Mouse (Mus musculus): ENCODE data around the gene Olfr38. TPM values are rescaled to one million over a fixed set of nuclear protein-coding genes. Genes with fewer than 3 reads are reported as not detected.

The Olfr38 gene
- polyA plus RNA-seq (2015; fragmentation: Nextera tagmentation; extraction: Ambion mirVana) = not detected in 2 replicates

DNA sequence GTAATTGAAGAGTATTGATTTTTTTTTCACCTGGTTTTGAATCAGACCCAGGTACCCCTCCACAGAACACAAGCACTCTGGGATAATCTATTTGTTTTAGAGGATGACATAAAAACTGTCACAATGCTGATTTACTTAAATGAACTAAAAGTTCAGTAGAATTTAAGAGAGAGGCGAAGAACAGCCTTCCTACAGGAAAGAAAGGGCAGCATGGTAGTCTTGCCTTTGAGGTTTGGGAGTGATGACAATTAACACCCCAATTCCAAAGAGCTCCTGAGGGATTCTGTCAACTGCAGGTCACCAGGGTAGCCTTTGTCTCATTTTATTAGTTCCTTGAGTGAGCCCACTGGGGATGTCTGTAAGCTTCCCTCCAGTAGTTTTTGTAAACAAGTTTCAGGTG lies at the start of gene Olfr38:
Gene Olfr38, plus strand, starts transcription at position 301 of the 400 bp plus-strand sequence.
- no peaks in the 10 kb centered on the region for H3K9me3 ChIP-seq (replicated peaks)
- no peak for ATAC-seq (ENCODE audit: low read depth)
- no peak for DNase-seq
- H3K27ac ChIP-seq = no peak within 1 kb of the TSS
- no peak within 1 kb of the TSS for H3K9ac ChIP-seq
- H3K4me1 ChIP-seq (replicated peaks) = no peaks in the 10 kb centered on the region
- no peaks in the 10 kb centered on the region for H3K36me3 ChIP-seq
- no peaks in the 10 kb centered on the region for H3K27me3 ChIP-seq
- WGBS (ENCODE audit: insufficient replicate concordance) = 36% methylated on average over 1 of the region's 1 CpGs
- no peak within 1 kb of the TSS for H3K4me3 ChIP-seq (replicated peaks)
- H3K4me2 ChIP-seq = no peak within 1 kb of the TSS

DNA sequence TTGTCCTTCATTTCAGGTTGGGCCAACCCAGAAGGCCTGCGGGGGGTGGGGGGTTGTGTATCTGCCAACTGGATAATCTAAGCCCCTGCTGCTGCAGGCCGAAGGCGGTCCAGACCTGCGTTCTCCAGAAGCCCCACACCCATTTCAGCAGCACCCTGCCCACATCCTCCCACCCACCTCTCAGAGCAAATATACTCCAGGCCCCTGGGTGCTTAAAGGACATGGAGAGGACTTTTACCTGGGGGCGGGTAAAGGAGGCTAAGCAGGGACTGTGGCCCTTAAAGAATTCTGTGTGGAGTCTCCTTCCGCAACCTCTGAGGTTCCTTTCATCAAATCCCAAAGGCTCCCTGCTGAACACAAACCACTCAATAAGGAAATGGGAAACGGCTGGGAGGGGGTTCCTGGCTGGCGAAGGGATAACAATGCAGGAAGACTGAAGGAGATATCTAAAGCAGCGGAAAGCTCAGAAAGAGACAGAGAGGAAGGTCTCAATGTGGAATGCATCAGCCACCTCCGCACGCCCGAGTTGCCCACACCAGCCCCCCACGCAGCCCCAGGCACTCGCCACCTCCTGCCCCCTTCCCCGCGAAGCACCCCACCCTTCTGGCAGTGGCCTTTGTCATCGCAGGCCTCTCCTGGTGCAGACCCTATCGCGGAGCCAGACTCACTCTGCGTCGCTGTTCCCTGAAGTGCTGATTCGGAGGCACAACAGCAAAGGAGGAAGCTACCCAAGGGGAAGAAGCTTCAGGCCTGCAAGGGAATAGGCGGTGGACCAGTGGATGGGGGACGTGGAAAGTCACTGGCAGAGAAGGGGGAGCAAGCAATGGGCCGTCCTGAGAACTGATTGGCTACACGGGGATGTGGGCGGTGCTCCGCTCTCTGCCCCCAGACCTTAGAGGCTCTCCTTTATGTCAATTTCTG lies 46.7 kb upstream of the Olfr38 start, which contains the start of gene Tcaf1:
Gene Tcaf1, minus strand, starts transcription at position 798 of the 921 bp plus-strand sequence.
- Histone ChIP-seq H3K4me3 (replicated peaks) (peak within 1 kb of the TSS; percentile 54), H3K27ac (no peak within 1 kb of the TSS; the same call in 1 of the 2 replicates), H3K9ac (peak within 1 kb of the TSS; percentile 37; the same call in 1 of the 2 replicates), H3K36me3 (no peaks in the 10 kb centered on the region), H3K9me3 (replicated peaks) (no peaks in the 10 kb centered on the region), H3K4me1 (replicated peaks) (no peaks in the 10 kb centered on the region), H3K4me2 (peak within 1 kb of the TSS; percentile 56), H3K27me3 (no peaks in the 10 kb centered on the region)
- DNase-seq (peak; percentile 7), ATAC-seq (ENCODE audit: low read depth) (peak; percentile 78)
- 12% methylated on average over 28 of the region's 28 CpGs for WGBS (ENCODE audit: insufficient replicate concordance)

DNA sequence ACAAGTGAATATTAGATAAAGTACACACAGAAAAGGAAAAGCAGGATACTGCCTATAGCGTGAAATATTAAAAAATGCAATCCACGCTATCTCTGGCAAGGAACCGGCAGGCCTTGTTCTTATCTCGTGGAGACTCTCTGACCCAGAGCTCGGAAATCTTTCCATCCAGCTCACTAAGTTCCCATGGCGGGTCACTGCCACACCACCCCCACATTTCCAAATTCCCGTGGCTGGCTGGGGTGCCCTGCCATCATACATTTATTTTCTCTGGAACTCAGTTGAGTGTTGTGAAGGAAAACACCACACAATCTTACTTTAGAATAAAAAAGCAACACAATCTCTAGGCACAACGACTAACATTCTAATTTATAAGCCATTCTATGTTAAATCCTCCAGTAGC lies 41.5 kb upstream of the Olfr38 start:
- Histone ChIP-seq H3K9me3 (replicated peaks) (no peaks in the 10 kb centered on the region), H3K27me3 (no peaks in the 10 kb centered on the region), H3K4me1 (replicated peaks) (no peaks in the 10 kb centered on the region), H3K4me3 (replicated peaks) (no peak overlapping the region), H3K27ac (no peak overlapping the region), H3K4me2 (no peak overlapping the region), H3K36me3 (no peaks in the 10 kb centered on the region), H3K9ac (no peak overlapping the region)
- ATAC-seq (ENCODE audit: low read depth) (no peak), DNase-seq (no peak)
- 31% methylated on average over 8 of the region's 8 CpGs for WGBS (ENCODE audit: insufficient replicate concordance)

DNA sequence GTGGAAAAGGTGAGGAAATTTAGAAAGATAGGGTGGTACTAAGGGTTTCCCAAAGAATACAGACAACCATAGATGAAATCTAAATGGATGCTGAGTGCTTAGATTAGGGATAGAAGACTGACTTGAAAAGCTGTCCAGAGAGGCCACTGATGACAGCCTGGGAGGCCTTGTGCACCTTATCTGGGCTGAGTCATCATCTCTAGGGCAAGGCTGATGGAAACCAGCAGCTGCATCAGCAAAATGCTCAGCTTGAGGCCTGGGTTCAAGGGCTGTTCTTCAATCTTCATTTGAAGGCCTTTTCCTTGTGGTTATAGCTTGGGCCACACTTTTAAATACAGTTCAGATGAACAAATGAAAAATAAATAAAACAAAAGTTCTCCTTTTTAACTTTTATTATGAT lies 38.2 kb upstream of the Olfr38 start:
- Histone ChIP-seq H3K4me2 (no peak overlapping the region), H3K9ac (no peak overlapping the region), H3K27ac (no peak overlapping the region), H3K4me3 (replicated peaks) (no peak overlapping the region), H3K9me3 (replicated peaks) (no peaks in the 10 kb centered on the region), H3K4me1 (replicated peaks) (no peaks in the 10 kb centered on the region), H3K36me3 (no peaks in the 10 kb centered on the region), H3K27me3 (no peaks in the 10 kb centered on the region)
- ATAC-seq (ENCODE audit: low read depth) (no peak), DNase-seq (no peak)

DNA sequence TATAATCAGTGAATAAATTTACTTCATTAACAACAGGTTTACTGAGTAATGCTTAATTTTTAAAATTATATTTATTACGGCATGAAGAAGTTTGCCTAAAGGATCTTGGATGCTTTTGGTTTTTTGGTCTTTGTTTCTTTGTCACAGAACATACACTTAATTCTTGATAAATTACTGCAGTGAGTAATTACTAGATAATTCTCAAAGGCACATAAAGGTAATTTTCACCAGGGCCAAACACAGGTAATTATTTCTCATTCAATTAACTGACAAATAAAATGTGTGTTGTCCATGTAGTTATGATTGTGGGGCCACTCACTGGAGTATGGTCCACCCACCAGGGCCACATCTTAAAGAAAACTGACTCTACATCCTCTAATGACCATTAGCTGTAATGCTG lies 17.1 kb upstream of the Olfr38 start, which contains the start of gene Olfr453:
Gene Olfr453, plus strand, starts transcription at position 301 of the 400 bp plus-strand sequence.
- no peak within 1 kb of the TSS for H3K4me3 ChIP-seq (replicated peaks)

DNA sequence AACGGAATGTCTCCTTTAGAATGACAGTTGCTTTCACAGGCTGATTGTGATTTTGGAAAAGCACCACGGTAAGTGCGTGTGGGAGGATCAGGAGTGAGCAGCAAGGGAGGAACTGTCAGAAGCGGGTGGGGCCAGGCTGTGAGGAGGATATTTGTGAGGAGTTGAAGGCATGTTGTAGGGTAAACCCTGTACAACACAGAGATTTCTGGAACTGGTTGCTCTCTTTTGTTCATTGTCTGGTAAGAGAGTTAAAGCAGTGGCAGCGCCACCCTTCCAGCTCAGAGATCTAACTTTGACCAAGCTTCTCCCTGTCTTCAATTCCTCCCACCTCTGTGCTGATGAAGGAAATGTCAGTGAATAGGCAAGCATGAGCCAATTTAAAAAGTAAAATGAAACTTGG lies 13.9 kb upstream of the Olfr38 start:
- no peaks in the 10 kb centered on the region for H3K27me3 ChIP-seq
- no peak overlapping the region for H3K9ac ChIP-seq
- H3K36me3 ChIP-seq = no peaks in the 10 kb centered on the region
- H3K9me3 ChIP-seq (replicated peaks) = no peaks in the 10 kb centered on the region
- DNase-seq (no peak), ATAC-seq (ENCODE audit: low read depth) (no peak)
- H3K27ac ChIP-seq = no peak overlapping the region
- H3K4me3 ChIP-seq (replicated peaks) = no peak overlapping the region
- 57% methylated on average over 5 of the region's 5 CpGs for WGBS (ENCODE audit: insufficient replicate concordance)
- no peaks in the 10 kb centered on the region for H3K4me1 ChIP-seq (replicated peaks)
- no peak overlapping the region for H3K4me2 ChIP-seq

More for the DNA sequence above, 17.1 kb upstream of the Olfr38 start, which contains the start of gene Olfr453:
- no peak within 1 kb of the TSS for H3K27ac ChIP-seq
- no peaks in the 10 kb centered on the region for H3K27me3 ChIP-seq
- WGBS (ENCODE audit: insufficient replicate concordance) = 69% methylated on average over 1 of the region's 1 CpGs
- ATAC-seq (ENCODE audit: low read depth) (no peak), DNase-seq (no peak)
- H3K9ac ChIP-seq = no peak within 1 kb of the TSS
- no peaks in the 10 kb centered on the region for H3K4me1 ChIP-seq (replicated peaks)
- H3K9me3 ChIP-seq (replicated peaks) = no peaks in the 10 kb centered on the region
- H3K4me2 ChIP-seq = no peak within 1 kb of the TSS
- H3K36me3 ChIP-seq = no peaks in the 10 kb centered on the region

DNA sequence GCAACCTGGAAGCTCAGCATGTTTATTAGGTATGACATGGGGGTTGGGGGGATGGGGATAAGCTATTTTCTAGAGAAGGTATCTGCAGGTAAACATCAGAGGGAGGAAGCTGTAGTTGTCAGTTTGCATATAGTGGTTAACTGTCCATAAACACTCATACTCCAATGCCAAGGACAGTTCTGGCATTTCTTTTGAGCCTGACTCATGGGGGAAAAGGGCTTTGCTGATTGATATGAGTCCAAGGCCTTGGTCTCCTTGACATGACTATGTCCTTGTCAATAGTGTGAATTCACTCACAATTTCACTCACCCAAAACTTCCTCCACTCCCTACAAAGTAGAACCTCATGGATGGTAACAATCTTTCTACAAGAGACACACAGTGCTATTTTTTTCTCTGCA lies 8.4 kb upstream of the Olfr38 start:
- no peak for DNase-seq

DNA sequence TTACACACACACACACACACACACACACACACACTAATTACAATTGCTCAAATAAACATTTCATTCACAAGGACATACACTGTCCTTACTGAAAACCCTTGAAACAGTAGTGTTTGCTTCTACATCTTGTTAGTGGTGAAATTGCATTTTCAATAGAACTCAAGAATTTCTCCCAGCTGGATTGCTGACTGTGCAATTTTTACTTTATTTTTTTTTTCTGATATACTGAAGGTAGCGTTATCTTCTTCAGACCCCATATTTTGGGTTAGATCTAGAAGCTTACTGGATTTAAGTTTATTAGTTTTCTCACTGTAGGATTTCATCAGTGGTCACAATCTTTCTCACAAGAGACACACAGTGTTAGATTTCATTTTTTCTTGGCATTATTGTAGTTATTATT lies 20.9 kb downstream of the Olfr38 start:
- H3K9me3 ChIP-seq (replicated peaks) = no peaks in the 10 kb centered on the region
- no peak for ATAC-seq (ENCODE audit: low read depth)
- WGBS (ENCODE audit: insufficient replicate concordance) = 76% methylated on average over 1 of the region's 1 CpGs
- no peak overlapping the region for H3K27ac ChIP-seq
- H3K27me3 ChIP-seq = no peaks in the 10 kb centered on the region
- no peak for DNase-seq
- no peak overlapping the region for H3K4me2 ChIP-seq
- no peaks in the 10 kb centered on the region for H3K36me3 ChIP-seq
- no peak overlapping the region for H3K9ac ChIP-seq
- no peak overlapping the region for H3K4me3 ChIP-seq (replicated peaks)
- H3K4me1 ChIP-seq (replicated peaks) = no peaks in the 10 kb centered on the region

More for the DNA sequence above, 8.4 kb upstream of the Olfr38 start:
- no peaks in the 10 kb centered on the region for H3K9me3 ChIP-seq (replicated peaks)
- H3K9ac ChIP-seq = no peak overlapping the region
- no peaks in the 10 kb centered on the region for H3K36me3 ChIP-seq
- no peak overlapping the region for H3K4me2 ChIP-seq
- no peaks in the 10 kb centered on the region for H3K27me3 ChIP-seq
- no peak for ATAC-seq (ENCODE audit: low read depth)
- H3K4me1 ChIP-seq (replicated peaks) = no peaks in the 10 kb centered on the region
- no peak overlapping the region for H3K4me3 ChIP-seq (replicated peaks)
- no peak overlapping the region for H3K27ac ChIP-seq

DNA sequence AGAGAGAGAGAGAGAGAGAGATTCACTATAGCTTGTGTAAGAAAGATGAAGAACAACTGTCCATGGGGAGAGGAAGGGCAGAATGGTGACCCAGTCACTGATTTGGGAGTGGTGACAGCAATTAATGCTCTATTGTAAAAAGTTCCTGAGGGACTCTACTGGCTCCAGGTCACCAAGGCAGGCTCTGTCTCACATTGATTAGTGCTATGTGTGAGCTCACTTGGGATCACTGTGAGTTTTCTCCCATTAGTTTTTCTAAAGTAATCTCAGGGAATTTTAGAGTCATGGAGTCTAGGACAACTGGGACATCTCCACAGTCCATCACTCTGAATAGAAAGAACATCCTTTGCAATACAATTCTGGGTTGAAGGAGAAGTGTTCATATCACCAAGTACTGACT lies 28.6 kb downstream of the Olfr38 start, which contains the start of gene Olfr452:
Gene Olfr452, plus strand, starts transcription at position 301 of the 400 bp plus-strand sequence.
- Histone ChIP-seq H3K4me3 (replicated peaks) (no peak within 1 kb of the TSS), H3K9me3 (replicated peaks) (no peaks in the 10 kb centered on the region), H3K4me1 (replicated peaks) (no peaks in the 10 kb centered on the region), H3K36me3 (no peaks in the 10 kb centered on the region), H3K4me2 (no peak within 1 kb of the TSS), H3K27ac (no peak within 1 kb of the TSS), H3K27me3 (no peaks in the 10 kb centered on the region), H3K9ac (no peak within 1 kb of the TSS)
- ATAC-seq (ENCODE audit: low read depth) (no peak), DNase-seq (no peak)

DNA sequence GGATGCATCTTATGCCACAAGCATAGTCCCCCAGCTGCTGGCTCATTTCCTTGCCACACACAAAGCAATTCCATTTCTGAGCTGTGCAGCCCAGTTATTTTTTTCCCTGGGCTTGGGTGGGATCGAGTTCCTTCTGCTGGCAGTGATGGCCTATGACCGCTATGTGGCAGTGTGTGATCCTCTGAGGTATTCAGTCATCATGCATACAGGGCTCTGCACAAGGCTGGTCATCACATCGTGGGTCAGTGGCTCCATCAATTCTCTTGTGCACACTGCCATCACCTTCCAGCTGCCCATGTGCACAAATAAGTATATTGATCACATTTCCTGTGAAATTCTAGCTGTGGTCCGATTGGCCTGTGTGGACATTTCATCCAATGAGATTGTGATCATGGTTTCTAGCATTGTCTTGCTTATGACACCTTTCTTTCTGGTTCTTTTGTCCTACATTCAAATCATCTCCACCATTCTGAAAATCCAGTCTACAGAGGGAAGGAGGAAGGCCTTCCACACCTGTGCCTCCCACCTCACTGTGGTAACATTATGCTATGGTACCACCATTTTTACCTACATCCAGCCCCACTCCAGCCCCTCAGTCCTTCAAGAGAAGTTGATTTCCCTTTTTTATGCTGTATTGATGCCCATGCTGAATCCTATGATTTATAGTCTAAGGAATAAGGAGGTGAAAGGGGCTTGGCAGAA lies 34.2 kb downstream of the Olfr38 start:
- H3K9ac ChIP-seq = no peak overlapping the region

DNA sequence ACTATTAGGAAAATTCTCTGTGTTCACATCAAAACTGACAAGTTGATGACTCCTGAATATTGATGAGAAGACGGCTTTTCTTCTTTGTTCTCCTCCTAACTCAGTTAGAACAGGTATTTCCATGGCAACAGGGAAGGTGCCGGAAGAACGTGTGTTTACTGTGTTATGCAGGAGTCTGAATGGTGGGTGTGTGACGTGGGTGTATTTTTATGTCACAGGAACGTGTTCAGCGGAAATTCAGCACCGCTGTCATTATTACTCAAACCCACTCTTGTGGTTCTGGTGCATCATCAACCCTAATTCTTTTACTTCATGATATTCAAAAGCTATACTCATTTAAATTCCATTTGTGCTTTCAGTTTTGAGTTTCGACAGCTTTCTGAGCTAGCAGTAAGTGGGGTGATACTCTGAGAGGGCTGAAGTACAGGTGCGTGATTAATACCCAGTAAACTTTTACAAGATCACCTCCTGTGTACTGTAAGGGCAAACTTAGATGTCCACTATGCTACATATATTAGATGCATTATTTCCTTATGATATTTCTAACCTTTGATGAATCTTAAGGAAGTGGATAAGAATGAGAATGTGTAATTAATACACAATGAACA lies 34.8 kb downstream of the Olfr38 start:
- H3K36me3 ChIP-seq = no peaks in the 10 kb centered on the region
- no peak overlapping the region for H3K4me2 ChIP-seq
- no peaks in the 10 kb centered on the region for H3K9me3 ChIP-seq (replicated peaks)
- no peak overlapping the region for H3K4me3 ChIP-seq (replicated peaks)
- H3K4me1 ChIP-seq (replicated peaks) = no peaks in the 10 kb centered on the region
- WGBS (ENCODE audit: insufficient replicate concordance) = 64% methylated on average over 9 of the region's 9 CpGs
- no peaks in the 10 kb centered on the region for H3K27me3 ChIP-seq
- H3K27ac ChIP-seq = no peak overlapping the region
- no peak for ATAC-seq (ENCODE audit: low read depth)
- no peak for DNase-seq
- no peak overlapping the region for H3K9ac ChIP-seq

More for the DNA sequence above, 34.2 kb downstream of the Olfr38 start:
- H3K4me2 ChIP-seq = no peak overlapping the region
- 38% methylated on average over 4 of the region's 4 CpGs for WGBS (ENCODE audit: insufficient replicate concordance)
- no peak for DNase-seq
- no peaks in the 10 kb centered on the region for H3K4me1 ChIP-seq (replicated peaks)
- no peak overlapping the region for H3K4me3 ChIP-seq (replicated peaks)
- no peaks in the 10 kb centered on the region for H3K9me3 ChIP-seq (replicated peaks)
- H3K27me3 ChIP-seq = no peaks in the 10 kb centered on the region
- no peaks in the 10 kb centered on the region for H3K36me3 ChIP-seq
- ATAC-seq (ENCODE audit: low read depth) = no peak
- no peak overlapping the region for H3K27ac ChIP-seq

Measured in liver, embryonic 13.5 days (tissue).